Mouse (Mus musculus): ENCODE measurements around the gene Esrrg. TPM values are rescaled to one million over a fixed set of nuclear protein-coding genes. Genes with fewer than 3 reads are reported as not detected.

The Esrrg gene
- total and polyA plus RNA-seq, 3 experiments: 0.01 TPM; not detected in 2

GRCm38 (mm10) chr1:187951506-187951905 is 342.9 kb downstream of the Esrrg start:
- DNase-seq (ENCODE audit: low read depth, low spot score): no peak
- no peak for TF ChIP-seq UBTF (IDR thresholded peaks at IDR 0.05; ENCODE audit: borderline replicate concordance, insufficient read depth, low read depth, low read length)
- H3K4me3 ChIP-seq (ENCODE audit: control insufficient read depth in 1 of 2, insufficient read depth in 1 of 2, low read depth in 2 of 2, low read length in 2 of 2): no peak overlapping the region
- H3K36me3 ChIP-seq (ENCODE audit: control insufficient read depth in 1 of 2, insufficient read depth in 2 of 2, low read length in 2 of 2): no peaks in the 10 kb centered on the region
- no peak overlapping the region for H3K9ac ChIP-seq (ENCODE audit: control insufficient read depth, low read depth, low read length, poor library complexity, severe bottlenecking)
- H3K79me2 ChIP-seq (ENCODE audit: control insufficient read depth, insufficient read depth, low read length, poor library complexity): no peaks in the 10 kb centered on the region
- no peaks in the 10 kb centered on the region for H3K9me3 ChIP-seq (replicated peaks; ENCODE audit: insufficient read depth, low read length)
- no peak overlapping the region for H3K27ac ChIP-seq (ENCODE audit: control insufficient read depth, low read depth, low read length)
- no peaks in the 10 kb centered on the region; a peak in 1 of 4 replicates for H3K27me3 ChIP-seq (ENCODE audit: control insufficient read depth in 1 of 2, insufficient read depth in 2 of 2, low read length in 2 of 2)
- H3K4me1 ChIP-seq (ENCODE audit: control insufficient read depth in 1 of 2, insufficient read depth in 2 of 2, low read length in 2 of 2): no peaks in the 10 kb centered on the region

- no peak for DNase-seq (ENCODE audit: low read depth, low spot score)
- no peaks in the 10 kb centered on the region for H3K9me3 ChIP-seq (replicated peaks; ENCODE audit: insufficient read depth, low read length)
- H3K36me3 ChIP-seq (ENCODE audit: control insufficient read depth in 1 of 2, insufficient read depth in 2 of 2, low read length in 2 of 2): no peaks in the 10 kb centered on the region
- TF ChIP-seq MAFK (IDR thresholded peaks at IDR 0.05; ENCODE audit: borderline replicate concordance, low read depth, low read length) (peak; percentile 62), CTCF (IDR thresholded peaks at IDR 0.05 in 2 of 3, conservative IDR thresholded peaks at IDR 0.05 in 1 of 3; ENCODE audit: control insufficient read depth in 1 of 3, insufficient read depth in 1 of 3, low read depth in 2 of 3, low read length in 3 of 3, poor library complexity in 1 of 3, severe bottlenecking in 1 of 3) (no peak)
- H3K27me3 ChIP-seq (ENCODE audit: control insufficient read depth in 1 of 2, insufficient read depth in 2 of 2, low read length in 2 of 2): no peaks in the 10 kb centered on the region
- H3K4me3 ChIP-seq (ENCODE audit: control insufficient read depth in 1 of 2, insufficient read depth in 1 of 2, low read depth in 2 of 2, low read length in 2 of 2): no peak overlapping the region
- H3K4me1 ChIP-seq (ENCODE audit: control insufficient read depth in 1 of 2, insufficient read depth in 2 of 2, low read length in 2 of 2): no peaks in the 10 kb centered on the region
- H3K79me2 ChIP-seq (ENCODE audit: control insufficient read depth, insufficient read depth, low read length, poor library complexity): no peaks in the 10 kb centered on the region
- no peak overlapping the region for H3K9ac ChIP-seq (ENCODE audit: control insufficient read depth, low read depth, low read length, poor library complexity, severe bottlenecking)
- no peak overlapping the region for H3K27ac ChIP-seq (ENCODE audit: control insufficient read depth, low read depth, low read length)
These were observed 348.1 kb downstream of the Esrrg start for GRCm38 (mm10) chr1:187956702-187957101.

- Histone ChIP-seq H3K4me3 (ENCODE audit: control insufficient read depth in 1 of 2, insufficient read depth in 1 of 2, low read depth in 2 of 2, low read length in 2 of 2) (no peak overlapping the region), H3K27me3 (ENCODE audit: control insufficient read depth in 1 of 2, insufficient read depth in 2 of 2, low read length in 2 of 2) (no peaks in the 10 kb centered on the region), H3K27ac (ENCODE audit: control insufficient read depth, low read depth, low read length) (no peak overlapping the region), H3K9me3 (replicated peaks; ENCODE audit: insufficient read depth, low read length) (no peaks in the 10 kb centered on the region), H3K4me1 (ENCODE audit: control insufficient read depth in 1 of 2, insufficient read depth in 2 of 2, low read length in 2 of 2) (no peaks in the 10 kb centered on the region), H3K36me3 (ENCODE audit: control insufficient read depth in 1 of 2, insufficient read depth in 2 of 2, low read length in 2 of 2) (no peaks in the 10 kb centered on the region), H3K9ac (ENCODE audit: control insufficient read depth, low read depth, low read length, poor library complexity, severe bottlenecking) (no peak overlapping the region), H3K79me2 (ENCODE audit: control insufficient read depth, insufficient read depth, low read length, poor library complexity) (no peaks in the 10 kb centered on the region)
- TF ChIP-seq ELF1 (IDR thresholded peaks at IDR 0.05; ENCODE audit: low read depth, low read length) (no peak), USF1 (IDR thresholded peaks at IDR 0.05; ENCODE audit: low read depth, low read length) (no peak), EP300 (IDR thresholded peaks at IDR 0.05; ENCODE audit: low read depth in 1 of 2, low read length in 2 of 2) (no peak), SMC3 (IDR thresholded peaks at IDR 0.05; ENCODE audit: low read depth, low read length) (no peak), GABPA (IDR thresholded peaks at IDR 0.05; ENCODE audit: low read depth, low read length) (no peak), CHD2 (IDR thresholded peaks at IDR 0.05; ENCODE audit: low read length) (no peak), MYC (IDR thresholded peaks at IDR 0.05; ENCODE audit: low read depth, low read length) (no peak), ETS1 (IDR thresholded peaks at IDR 0.05; ENCODE audit: low read depth, low read length) (no peak), TBP (IDR thresholded peaks at IDR 0.05; ENCODE audit: low read depth, low read length) (no peak)
- no peak for DNase-seq (ENCODE audit: low read depth, low spot score)
These were observed 350.6 kb downstream of the Esrrg start for GRCm38 (mm10) chr1:187959192-187959591.
